Mouse (Mus musculus) myocyte (in vitro differentiated cells): ENCODE results near the gene Mn1. TPM values are rescaled to one million over a fixed set of nuclear protein-coding genes. Genes with fewer than 3 reads are reported as not detected.

ENCODE experiments used
- H3K27me3 ChIP-seq: one replicate; pipeline ENCODE4 v1.6.1; 2011; ENCODE audit not compliant: control insufficient read depth, insufficient read depth, insufficient read length
- H3K36me3 ChIP-seq: one replicate; pipeline ENCODE4 v1.6.1; 2011; ENCODE audit not compliant: control insufficient read depth, insufficient read depth
- H3K4me2 ChIP-seq: one replicate; pipeline ENCODE4 v1.6.1; 2011; ENCODE audit warnings: low read depth, control low read depth
- H3K4me3 ChIP-seq: one replicate; pipeline ENCODE4 v1.5.1; 2011; ENCODE audit warnings: mild to moderate bottlenecking, control low read depth, moderate library complexity
- H3K79me2 ChIP-seq: one replicate; pipeline ENCODE4 v1.6.1; 2011; ENCODE audit not compliant: control insufficient read depth, insufficient read depth
- H3ac ChIP-seq: one replicate; pipeline ENCODE4 v1.6.1; 2011; ENCODE audit not compliant: control insufficient read depth, insufficient read length
- CEBPB ChIP-seq: IDR thresholded peaks from 2 replicates; pipeline ENCODE4 v1.6.1; 2011; ENCODE audit warnings: mild to moderate bottlenecking, moderate library complexity; ENCODE audit not compliant: poor library complexity, insufficient read depth, severe bottlenecking
- E2F4 ChIP-seq: IDR thresholded peaks from one replicate; pipeline ENCODE4 v1.6.1; 2011; ENCODE audit warnings: mild to moderate bottlenecking, control low read depth, moderate library complexity; ENCODE audit not compliant: insufficient read depth
- MAX ChIP-seq: IDR thresholded peaks from one replicate; pipeline ENCODE4 v1.6.1; 2011; ENCODE audit warnings: low read depth, mild to moderate bottlenecking, control low read depth
- MYOD1 ChIP-seq, 3 experiments: IDR thresholded peaks; one replicate each; pipeline ENCODE4 v1.6.1; 2011; ENCODE audit warnings: control low read depth in 2 of 3, low read depth in 2 of 3, mild to moderate bottlenecking in 2 of 3, moderate library complexity in 1 of 3; ENCODE audit not compliant: insufficient read length in 2 of 3, control insufficient read depth in 1 of 3
- MYOG ChIP-seq, 3 experiments: IDR thresholded peaks; one replicate each; pipeline ENCODE4 v1.6.1; 2011; ENCODE audit warnings: control low read depth in 2 of 3, low read depth in 2 of 3, mild to moderate bottlenecking in 2 of 3; ENCODE audit not compliant: insufficient read length in 2 of 3, control insufficient read depth in 1 of 3, insufficient read depth in 1 of 3
- POLR2A ChIP-seq: IDR thresholded peaks from one replicate; pipeline ENCODE4 v1.6.1; 2011; ENCODE audit warnings: low read depth, mild to moderate bottlenecking, control low read depth, moderate library complexity; ENCODE audit not compliant: insufficient read length
- POLR2AphosphoS2 ChIP-seq: IDR thresholded peaks from one replicate; pipeline ENCODE4 v1.6.1; 2011; ENCODE audit warnings: low read depth, control low read depth; ENCODE audit not compliant: insufficient read length
- REST ChIP-seq: IDR thresholded peaks from one replicate; pipeline ENCODE4 v1.6.1; 2011; ENCODE audit warnings: mild to moderate bottlenecking, control low read depth, moderate library complexity; ENCODE audit not compliant: insufficient read depth, insufficient read length
- SRF ChIP-seq: IDR thresholded peaks from one replicate; pipeline ENCODE4 v1.6.1; 2011; ENCODE audit warnings: low read depth; ENCODE audit not compliant: control insufficient read depth, insufficient read length
- TCF12 ChIP-seq: IDR thresholded peaks from one replicate; pipeline ENCODE4 v1.6.1; 2011; ENCODE audit warnings: mild to moderate bottlenecking, control low read depth; ENCODE audit not compliant: poor library complexity, insufficient read depth, severe bottlenecking
- TCF3 ChIP-seq: IDR thresholded peaks from one replicate; pipeline ENCODE4 v1.6.1; 2011; ENCODE audit warnings: low read depth, control low read depth; ENCODE audit not compliant: insufficient read length
- USF1 ChIP-seq: IDR thresholded peaks from one replicate; pipeline ENCODE4 v1.6.1; 2011; ENCODE audit warnings: low read depth, mild to moderate bottlenecking, control low read depth, moderate library complexity
- polyA plus RNA-seq: library from polyadenylated mRNA; unstranded; fragments of >200 nt; fragmentation: generic; extraction: Trizol; gene quantifications from one replicate; pipeline ENCODE4 v1.2.1, GENCODE M21; 2012; ENCODE audit warnings: missing spikeins

The Mn1 gene
- polyA plus RNA-seq, 1 experiment, result 0.02 TPM

DNA sequence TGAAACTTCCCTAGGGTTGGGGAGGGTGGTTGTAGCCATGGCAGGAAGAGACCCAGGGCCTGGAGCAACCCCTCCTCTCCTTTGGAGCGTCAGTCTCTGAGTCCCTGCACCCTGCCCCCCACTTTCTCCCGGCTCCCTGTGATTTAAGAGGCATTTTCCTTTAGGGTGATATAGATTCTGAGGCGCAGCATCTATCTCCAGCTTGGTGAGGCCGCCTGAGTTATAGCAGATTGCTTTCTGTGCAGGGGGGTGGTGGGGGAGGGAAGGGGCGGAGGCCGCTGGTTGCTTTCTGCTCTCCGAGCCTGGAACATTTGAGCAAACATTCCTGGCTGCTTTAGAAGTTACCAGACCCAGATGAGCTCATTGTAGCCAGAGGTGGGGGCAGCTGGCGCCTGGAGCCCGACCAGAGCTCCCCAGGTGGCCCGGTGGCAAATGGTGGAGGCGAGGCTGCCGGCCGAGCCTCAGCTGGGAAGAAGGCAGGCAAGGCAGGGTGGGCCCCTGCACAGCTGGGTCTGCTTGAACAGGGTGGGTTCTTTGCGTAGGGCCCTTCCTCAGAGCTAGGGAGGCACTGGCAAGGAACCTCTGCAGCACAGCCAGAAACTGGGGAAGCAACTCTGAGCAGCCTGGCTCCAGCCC is 8.6 kb upstream of the Mn1 start:
- Histone ChIP-seq H3K4me2 (no peak overlapping the region), H3ac (no peak overlapping the region), H3K36me3 (no peaks in the 10 kb centered on the region), H3K4me3 (no peak overlapping the region), H3K79me2 (no peaks in the 10 kb centered on the region), H3K27me3 (peaks cover 82% of the 10 kb centered on the region)
- TF ChIP-seq MYOD1 (IDR thresholded peaks at IDR 0.05; ENCODE audit: control insufficient read depth in 1 of 3, insufficient read length in 2 of 3, low read depth in 2 of 3), result no peak
- TF ChIP-seq REST, result no peak
- no peak for TF ChIP-seq POLR2AphosphoS2
- no peak for TF ChIP-seq E2F4
- no peak for TF ChIP-seq POLR2A
- no peak for TF ChIP-seq MAX
- no peak for TF ChIP-seq CEBPB
- TF ChIP-seq TCF12, result no peak
- TF ChIP-seq SRF, result no peak
- TF ChIP-seq MYOG (IDR thresholded peaks at IDR 0.05; ENCODE audit: control insufficient read depth in 1 of 3, insufficient read depth in 1 of 3, insufficient read length in 2 of 3, low read depth in 2 of 3), result no peak
- no peak for TF ChIP-seq TCF3
- no peak for TF ChIP-seq USF1

DNA sequence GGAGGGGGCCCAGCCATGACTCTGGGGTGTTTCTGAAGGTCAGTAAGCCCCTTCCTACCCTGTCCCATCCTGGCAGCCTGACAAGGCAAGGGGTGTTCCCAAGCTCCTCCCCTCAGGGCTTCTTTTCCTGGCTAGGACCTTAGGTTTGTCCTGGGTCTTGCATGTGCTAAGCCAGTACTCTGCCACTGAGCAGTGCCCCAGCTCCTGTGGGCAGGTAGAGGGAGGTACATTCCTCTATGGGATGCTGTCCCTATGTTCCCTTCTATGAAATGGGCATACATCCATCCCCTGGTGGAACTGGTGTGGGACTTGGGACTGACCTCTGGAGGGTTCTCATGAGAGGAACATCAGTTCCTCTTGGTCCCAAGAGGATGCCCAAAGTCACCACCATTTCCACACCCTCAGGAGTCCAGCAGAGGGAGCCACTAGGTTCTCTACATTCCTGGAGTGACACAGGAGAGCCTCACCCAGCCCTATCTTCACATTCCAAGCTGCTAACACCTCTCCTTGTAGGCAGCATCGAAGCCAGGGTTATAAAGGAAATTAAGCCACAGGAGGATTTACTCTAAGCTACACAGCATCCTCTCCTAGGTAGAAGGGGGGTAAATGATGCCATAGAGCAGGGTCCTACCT is 7.6 kb upstream of the Mn1 start:
- Histone ChIP-seq H3K4me2 (no peak overlapping the region), H3K4me3 (no peak overlapping the region), H3K27me3 (peaks cover 84% of the 10 kb centered on the region), H3K79me2 (no peaks in the 10 kb centered on the region), H3K36me3 (no peaks in the 10 kb centered on the region), H3ac (no peak overlapping the region)
- no peak for TF ChIP-seq SRF
- no peak for TF ChIP-seq POLR2A
- TF ChIP-seq POLR2AphosphoS2, result no peak
- TF ChIP-seq MAX, result no peak
- TF ChIP-seq MYOG (IDR thresholded peaks at IDR 0.05; ENCODE audit: control insufficient read depth in 1 of 3, insufficient read depth in 1 of 3, insufficient read length in 2 of 3, low read depth in 2 of 3), result no peak
- TF ChIP-seq MYOD1 (IDR thresholded peaks at IDR 0.05; ENCODE audit: control insufficient read depth in 1 of 3, insufficient read length in 2 of 3, low read depth in 2 of 3), result no peak
- no peak for TF ChIP-seq CEBPB
- TF ChIP-seq TCF3, result no peak
- TF ChIP-seq TCF12, result no peak
- TF ChIP-seq REST, result no peak
- TF ChIP-seq USF1, result no peak
- no peak for TF ChIP-seq E2F4

DNA sequence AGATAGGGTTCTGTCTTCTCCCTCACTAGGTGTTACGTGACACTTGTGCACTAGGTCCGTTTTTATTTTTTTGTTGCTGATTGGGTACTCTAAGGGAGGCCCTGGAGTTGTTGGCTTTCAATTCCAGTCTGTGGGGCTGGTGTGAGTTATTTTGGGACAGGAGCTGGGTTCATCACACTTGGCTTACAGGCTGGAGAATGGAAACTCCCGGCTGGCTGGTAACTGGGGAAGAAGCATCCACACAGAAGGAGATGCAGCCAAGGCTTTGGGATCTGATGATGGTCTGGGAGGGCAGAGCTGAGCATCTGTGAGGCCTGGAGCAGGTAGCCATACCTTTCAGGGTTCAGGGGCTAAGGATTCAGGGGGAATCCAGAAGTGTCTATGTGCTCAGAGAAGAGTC is 6.5 kb upstream of the Mn1 start:
- Histone ChIP-seq H3ac (no peak overlapping the region), H3K79me2 (no peaks in the 10 kb centered on the region), H3K27me3 (peaks cover 74% of the 10 kb centered on the region), H3K4me3 (no peak overlapping the region), H3K36me3 (no peaks in the 10 kb centered on the region), H3K4me2 (no peak overlapping the region)
- TF ChIP-seq SRF, result no peak
- TF ChIP-seq TCF3, result no peak
- no peak for TF ChIP-seq POLR2A
- no peak for TF ChIP-seq REST
- no peak for TF ChIP-seq TCF12
- TF ChIP-seq E2F4, result no peak
- no peak for TF ChIP-seq USF1
- no peak for TF ChIP-seq MAX
- TF ChIP-seq MYOD1 (IDR thresholded peaks at IDR 0.05; ENCODE audit: control insufficient read depth in 1 of 3, insufficient read length in 2 of 3, low read depth in 2 of 3), result no peak
- TF ChIP-seq POLR2AphosphoS2, result no peak
- TF ChIP-seq CEBPB, result no peak
- no peak for TF ChIP-seq MYOG (IDR thresholded peaks at IDR 0.05; ENCODE audit: control insufficient read depth in 1 of 3, insufficient read depth in 1 of 3, insufficient read length in 2 of 3, low read depth in 2 of 3)

DNA sequence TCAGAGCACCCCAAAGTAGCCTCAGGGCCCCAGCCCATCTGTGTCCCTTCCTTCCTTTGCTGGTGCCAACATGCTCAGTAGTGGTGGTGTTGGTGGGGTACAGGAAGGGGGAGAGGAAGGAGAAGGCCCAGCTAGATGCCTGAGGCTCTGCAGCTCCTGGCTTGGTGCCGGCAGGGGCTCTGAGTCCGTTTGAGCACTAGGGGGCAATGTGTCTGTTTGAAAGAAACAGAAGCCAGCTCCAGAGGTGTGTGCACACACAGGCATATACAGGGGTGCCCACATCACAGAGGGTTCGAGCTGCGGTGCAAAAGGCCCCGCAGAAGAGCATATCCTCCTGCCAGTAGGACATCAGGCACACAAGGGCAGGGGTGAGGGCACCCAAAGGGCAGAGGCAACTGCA is 3.0 kb upstream of the Mn1 start:
- no peaks in the 10 kb centered on the region for H3K36me3 ChIP-seq
- no peak for TF ChIP-seq REST
- TF ChIP-seq TCF12, result no peak
- no peak for TF ChIP-seq MAX
- no peak for TF ChIP-seq MYOD1 (IDR thresholded peaks at IDR 0.05; ENCODE audit: control insufficient read depth in 1 of 3, insufficient read length in 2 of 3, low read depth in 2 of 3)
- TF ChIP-seq USF1, result no peak
- TF ChIP-seq POLR2A, result no peak
- TF ChIP-seq E2F4, result no peak
- no peak for TF ChIP-seq MYOG (IDR thresholded peaks at IDR 0.05; ENCODE audit: control insufficient read depth in 1 of 3, insufficient read depth in 1 of 3, insufficient read length in 2 of 3, low read depth in 2 of 3)
- no peak for TF ChIP-seq CEBPB
- no peak for TF ChIP-seq TCF3
- TF ChIP-seq SRF, result no peak
- TF ChIP-seq POLR2AphosphoS2, result no peak
- H3K27me3 ChIP-seq, result peaks cover 75% of the 10 kb centered on the region
- no peak overlapping the region for H3K4me3 ChIP-seq
- no peaks in the 10 kb centered on the region for H3K79me2 ChIP-seq
- no peak overlapping the region for H3K4me2 ChIP-seq
- H3ac ChIP-seq, result no peak overlapping the region
